Mouse (Mus musculus) midbrain, embryonic 16.5 days (tissue): ENCODE data around the gene Spock1. TPM values are rescaled to one million over a fixed set of nuclear protein-coding genes. Genes with fewer than 3 reads are reported as not detected.

ENCODE experiments used
- ATAC-seq: fragments of 200-750 bp; cut with Nextera tagmentation; 2 replicates; pipeline ENCODE4 v1.8.0; 2017; ENCODE audit warnings: moderate TSS enrichment
- H3K27ac ChIP-seq: fragments of 300-500 bp; sonication (generic); 2 replicates; pipeline ENCODE4 v1.5.1; 2014; ENCODE audit warnings: mild to moderate bottlenecking, low read length, mixed read lengths
- H3K27me3 ChIP-seq: fragments of 300-500 bp; sonication (generic); 2 replicates; pipeline ENCODE4 v1.6.1; 2014; ENCODE audit warnings: low read depth, low read length, mixed read lengths; ENCODE audit not compliant: control insufficient read depth, insufficient read depth
- H3K36me3 ChIP-seq: fragments of 300-500 bp; sonication (generic); 2 replicates; pipeline ENCODE4 v1.6.1; 2014; ENCODE audit warnings: mild to moderate bottlenecking, low read length, moderate library complexity, mixed read lengths; ENCODE audit not compliant: control insufficient read depth, insufficient read depth
- H3K4me1 ChIP-seq: fragments of 300-500 bp; sonication (generic); 2 replicates; pipeline ENCODE4 v1.6.1; 2014; ENCODE audit warnings: mild to moderate bottlenecking, low read length, mixed read lengths; ENCODE audit not compliant: control insufficient read depth, insufficient read depth
- H3K4me2 ChIP-seq: fragments of 300-500 bp; sonication (generic); 2 replicates; pipeline ENCODE4 v1.6.1; 2014; ENCODE audit warnings: mild to moderate bottlenecking, low read length, mixed read lengths
- H3K4me3 ChIP-seq: fragments of 300-500 bp; sonication (generic); 2 replicates; pipeline ENCODE4 v1.5.1; 2014; ENCODE audit warnings: low read depth, mild to moderate bottlenecking, low read length, moderate library complexity, mixed read lengths
- H3K9ac ChIP-seq: fragments of 300-500 bp; sonication (generic); 2 replicates; pipeline ENCODE4 v1.6.1; 2014; ENCODE audit warnings: low read depth, low read length, mixed read lengths
- H3K9me3 ChIP-seq: fragments of 300-500 bp; sonication (generic); replicated peaks from 2 replicates; pipeline ENCODE4 v1.6.1; 2014; ENCODE audit warnings: mild to moderate bottlenecking, low read length, mixed read lengths; ENCODE audit not compliant: control insufficient read depth, poor library complexity, severe bottlenecking
- WGBS: fragments of 180-500 bp; shearing (Covaris S2); extraction: QIAGEN DNeasy Blood & Tissue Kit; methylation state at CpG from one replicate; pipeline ENCODE4 v1.1.7; 2014; 5-methylcytosine and 5-hydroxymethylcytosine counted together
- polyA plus RNA-seq: library from polyadenylated mRNA; unstranded; fragments of >200 nt; fragmentation: Nextera tagmentation; extraction: Ambion mirVana; gene quantifications from 2 replicates; pipeline ENCODE4 v1.2.1, GENCODE M21; 2015

Gene Spock1
- polyA plus RNA-seq, 1 experiment from 2014 or later: 81.8 TPM

GRCm38 (mm10) chr13:57414716-57415115 lies 493.4 kb downstream of the Spock1 start:
- Histone ChIP-seq H3K9me3 (no peaks in the 10 kb centered on the region), H3K27ac (no peak overlapping the region), H3K4me1 (no peaks in the 10 kb centered on the region; the same call in 1 of the 2 replicates), H3K4me2 (no peak overlapping the region), H3K4me3 (no peak overlapping the region), H3K9ac (no peak overlapping the region), H3K27me3 (no peaks in the 10 kb centered on the region), H3K36me3 (no peaks in the 10 kb centered on the region)
- no peak for ATAC-seq
- 97% methylated on average over 1 of the region's 1 CpGs for WGBS

DNA sequence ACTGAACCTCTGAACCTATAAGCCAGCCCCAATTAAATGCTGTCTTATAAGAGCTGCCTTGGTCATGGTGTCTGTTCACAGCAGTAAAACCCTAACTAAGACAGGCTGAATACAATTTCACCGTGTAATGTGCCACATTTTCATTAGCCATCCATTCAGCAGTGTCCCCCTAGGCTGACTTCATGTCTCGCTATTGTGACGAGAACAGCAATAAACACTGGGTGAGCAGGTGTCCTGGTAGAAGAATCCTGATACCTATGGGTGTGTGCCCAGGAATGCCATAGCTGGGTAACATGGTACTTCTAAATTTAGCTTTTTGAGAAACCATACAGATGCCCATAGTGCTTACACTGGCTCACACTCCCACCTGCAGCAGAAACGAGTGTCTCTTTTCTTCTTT lies 500.5 kb downstream of the Spock1 start:
- H3K9ac ChIP-seq: no peak overlapping the region
- ATAC-seq: no peak
- H3K36me3 ChIP-seq: no peaks in the 10 kb centered on the region
- 84% methylated on average over 4 of the region's 4 CpGs for WGBS
- H3K9me3 ChIP-seq: no peaks in the 10 kb centered on the region
- no peak overlapping the region for H3K4me3 ChIP-seq
- no peaks in the 10 kb centered on the region for H3K4me1 ChIP-seq
- H3K27me3 ChIP-seq: no peaks in the 10 kb centered on the region
- no peak overlapping the region for H3K27ac ChIP-seq
- H3K4me2 ChIP-seq: no peak overlapping the region

- Histone ChIP-seq H3K9ac (no peak overlapping the region), H3K27me3 (no peaks in the 10 kb centered on the region), H3K36me3 (no peaks in the 10 kb centered on the region), H3K27ac (no peak overlapping the region), H3K9me3 (no peaks in the 10 kb centered on the region), H3K4me1 (no peaks in the 10 kb centered on the region), H3K4me2 (no peak overlapping the region), H3K4me3 (no peak overlapping the region)
- WGBS: 87% methylated on average over 7 of the region's 7 CpGs
- ATAC-seq: no peak
These were observed 505.7 kb downstream of the Spock1 start for GRCm38 (mm10) chr13:57402386-57402785.

GRCm38 (mm10) chr13:57372141-57372700 lies 535.9 kb downstream of the Spock1 start:
- no peaks in the 10 kb centered on the region for H3K9me3 ChIP-seq
- H3K9ac ChIP-seq: no peak overlapping the region
- WGBS: 95% methylated on average over 14 of the region's 14 CpGs
- no peak for ATAC-seq
- no peak overlapping the region for H3K4me3 ChIP-seq
- H3K27me3 ChIP-seq: no peaks in the 10 kb centered on the region
- no peaks in the 10 kb centered on the region for H3K36me3 ChIP-seq
- H3K4me1 ChIP-seq: no peaks in the 10 kb centered on the region
- H3K27ac ChIP-seq: no peak overlapping the region
- no peak overlapping the region for H3K4me2 ChIP-seq

Other genes starting within 250 kb of the Spock1 start
- gene Klhl3, start 205.3 kb upstream of the Spock1 start, polyA plus RNA-seq: 13.9 and 15.0 TPM in 2 replicates
- gene Hnrnpa0, start 220.2 kb upstream of the Spock1 start, polyA plus RNA-seq: 42.9 and 46.5 TPM in 2 replicates
- 54.3 and 60.7 TPM in 2 replicates for gene Idnk, start 249.3 kb upstream of the Spock1 start, polyA plus RNA-seq